Mouse (Mus musculus) heart, embryonic 15.5 days (tissue): ENCODE measurements around the gene Klhdc8b. TPM values are rescaled to one million over a fixed set of nuclear protein-coding genes. Genes with fewer than 3 reads are reported as not detected.

Experiments used
- ATAC-seq: fragments of 200-750 bp; cut with Nextera tagmentation; replicated peaks from 2 replicates; pipeline ENCODE4 v1.8.0; 2017; ENCODE audit warnings: low read depth, moderate TSS enrichment; ENCODE audit not compliant: insufficient number of reproducible peaks, insufficient read depth, low FRiP score
- H3K27ac ChIP-seq: fragments of 300-500 bp; sonication (generic); 2 replicates; pipeline ENCODE4 v1.5.1; 2015; ENCODE audit warnings: mild to moderate bottlenecking, inconsistent platforms
- H3K27me3 ChIP-seq: fragments of 300-500 bp; sonication (generic); 2 replicates; pipeline ENCODE4 v1.6.1; 2015; ENCODE audit warnings: inconsistent platforms
- H3K36me3 ChIP-seq: fragments of 300-500 bp; sonication (generic); 2 replicates; pipeline ENCODE4 v1.6.1; 2015; ENCODE audit warnings: mild to moderate bottlenecking, inconsistent platforms
- H3K4me1 ChIP-seq: fragments of 300-500 bp; sonication (generic); replicated peaks from 2 replicates; pipeline ENCODE4 v1.6.1; 2015; ENCODE audit warnings: inconsistent platforms
- H3K4me2 ChIP-seq: fragments of 300-500 bp; sonication (generic); 2 replicates; pipeline ENCODE4 v1.6.1; 2015; ENCODE audit warnings: inconsistent platforms, mild to moderate bottlenecking, moderate library complexity
- H3K4me3 ChIP-seq: fragments of 300-500 bp; sonication (generic); 2 replicates; pipeline ENCODE4 v1.5.1; 2015; ENCODE audit warnings: mild to moderate bottlenecking, inconsistent platforms
- H3K9ac ChIP-seq: fragments of 300-500 bp; sonication (generic); 2 replicates; pipeline ENCODE4 v1.6.1; 2015; ENCODE audit warnings: mild to moderate bottlenecking, inconsistent platforms
- H3K9me3 ChIP-seq: fragments of 300-500 bp; sonication (generic); replicated peaks from 2 replicates; pipeline ENCODE4 v1.6.1; 2016; ENCODE audit warnings: inconsistent platforms
- WGBS: fragments of 180-500 bp; shearing (Covaris S2); methylation state at CpG from one replicate; pipeline ENCODE4 v1.1.7; 2015; ENCODE audit warnings: mixed read lengths; 5-methylcytosine and 5-hydroxymethylcytosine counted together
- polyA plus RNA-seq: library from polyadenylated mRNA; unstranded; fragments of >200 nt; fragmentation: Nextera tagmentation; extraction: Ambion mirVana; gene quantifications from 2 replicates; pipeline ENCODE4 v1.2.1, GENCODE M21; 2015

Klhdc8b gene
- polyA plus RNA-seq, 1 experiment from 2014 or later: 95.7 TPM

DNA sequence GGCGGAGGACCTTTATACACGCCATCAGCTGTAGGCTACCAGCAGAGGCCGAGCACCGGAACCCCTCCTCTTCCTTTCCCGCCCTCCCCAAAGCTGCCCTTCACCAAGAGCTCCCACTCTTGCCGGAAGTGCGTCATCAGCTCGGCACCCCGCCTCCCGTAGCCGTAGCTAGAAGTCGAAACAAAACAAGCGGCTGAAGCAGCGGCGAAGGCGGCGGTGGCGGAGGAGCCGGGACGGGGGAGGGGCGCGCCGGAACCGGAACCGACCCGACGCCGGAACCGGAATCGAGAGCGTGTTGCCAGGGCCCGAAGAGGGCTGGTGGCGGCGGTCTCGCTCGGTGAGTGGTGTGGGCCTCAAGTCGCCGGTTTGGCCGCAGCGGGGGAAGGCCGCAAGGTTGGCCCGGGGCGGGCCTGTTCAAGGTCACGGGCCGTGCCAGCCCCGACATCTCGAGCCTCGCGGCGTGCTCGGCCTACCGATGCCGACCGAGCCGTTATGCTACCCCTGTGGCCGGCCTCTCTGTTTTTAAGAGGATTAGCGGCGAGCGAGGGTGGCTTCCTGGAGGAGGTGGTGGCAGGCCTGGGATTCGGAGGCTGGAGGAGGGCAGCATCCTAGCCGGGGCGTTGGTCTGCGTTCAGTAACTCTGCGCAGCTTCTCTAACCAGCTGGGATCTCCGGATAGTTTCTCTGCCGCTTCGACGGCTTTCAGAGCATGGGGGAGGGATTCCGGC lies 29.3 kb upstream of the Klhdc8b start, which contains the start of gene Usp19:
TSS of gene Usp19 (plus strand) at position 44 of the 727 bp plus-strand sequence.
- WGBS: under 1% methylated on average over 69 of the region's 69 CpGs
- peak within 1 kb of the TSS; percentile 97 for H3K4me3 ChIP-seq
- ATAC-seq: peak; percentile 92

DNA sequence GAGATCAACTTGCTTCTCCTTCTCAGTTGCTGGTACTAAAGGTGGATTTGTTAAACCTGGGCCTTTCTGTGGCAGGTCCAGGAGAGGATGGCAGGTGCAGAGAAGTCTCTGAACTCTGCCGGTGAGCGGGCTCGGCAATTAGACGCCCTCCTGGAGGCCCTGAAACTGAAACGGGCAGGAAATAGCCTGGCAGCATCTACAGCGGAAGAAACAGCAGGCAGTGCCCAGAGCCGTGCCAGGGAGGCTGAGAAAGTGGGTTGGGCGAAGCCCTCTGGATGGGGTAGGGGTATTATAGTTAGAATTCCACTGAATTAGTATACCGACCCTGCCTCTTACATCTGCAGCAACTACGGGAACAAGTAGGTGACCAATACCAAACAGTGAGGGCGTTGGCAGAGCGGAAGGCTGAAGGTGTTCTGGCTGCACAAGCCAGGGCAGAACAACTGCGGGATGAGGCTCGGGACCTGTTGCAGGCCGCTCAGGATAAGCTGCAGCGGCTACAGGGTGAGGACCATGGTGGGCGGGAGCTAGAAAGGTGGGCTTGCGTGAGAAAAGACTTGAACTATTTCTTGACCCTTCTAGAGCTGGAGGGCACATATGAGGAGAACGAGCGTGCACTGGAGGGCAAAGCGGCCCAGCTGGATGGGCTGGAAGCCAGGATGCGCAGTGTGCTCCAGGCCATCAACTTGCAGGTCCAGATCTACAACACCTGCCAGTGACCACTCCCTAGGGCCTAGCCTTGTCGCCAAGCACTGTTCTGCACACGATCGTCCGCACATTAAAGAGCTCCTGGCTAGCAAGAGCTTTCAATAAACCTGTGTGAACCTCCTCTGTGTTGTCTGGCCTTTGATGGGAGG lies 28.5 kb upstream of the Klhdc8b start:
- ATAC-seq: no peak
- peaks cover 79% of the 10 kb centered on the region for H3K36me3 ChIP-seq

More for the DNA sequence above, 29.3 kb upstream of the Klhdc8b start, which contains the start of gene Usp19:
- Histone ChIP-seq H3K36me3 (peaks cover 79% of the 10 kb centered on the region), H3K4me2 (peak within 1 kb of the TSS; percentile 74), H3K9me3 (no peaks in the 10 kb centered on the region), H3K27ac (peak within 1 kb of the TSS; percentile 99), H3K27me3 (no peaks in the 10 kb centered on the region), H3K9ac (peak within 1 kb of the TSS; percentile 98), H3K4me1 (peaks cover 22% of the 10 kb centered on the region)

DNA sequence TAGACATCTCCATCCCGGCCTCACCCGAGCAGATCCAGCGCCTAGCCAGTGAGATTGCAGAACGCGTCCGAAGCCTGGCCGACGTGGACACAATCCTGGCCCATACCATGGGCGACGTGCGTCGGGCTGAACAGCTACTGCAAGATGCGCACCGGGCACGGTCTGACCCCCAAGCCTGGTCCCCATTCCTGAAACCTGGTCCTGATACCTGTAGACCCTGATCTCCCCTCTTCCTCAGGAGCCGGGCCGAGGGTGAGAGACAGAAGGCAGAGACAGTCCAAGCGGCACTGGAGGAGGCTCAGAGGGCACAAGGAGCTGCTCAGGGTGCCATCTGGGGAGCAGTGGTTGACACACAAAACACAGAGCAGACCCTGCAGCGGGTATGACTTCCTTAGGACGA lies 27.8 kb upstream of the Klhdc8b start:
- H3K9ac ChIP-seq: no peak overlapping the region
- peaks cover 22% of the 10 kb centered on the region for H3K4me1 ChIP-seq
- H3K27me3 ChIP-seq: no peaks in the 10 kb centered on the region
- ATAC-seq: no peak
- no peaks in the 10 kb centered on the region for H3K9me3 ChIP-seq
- H3K27ac ChIP-seq: peak overlapping the region; percentile 99
- WGBS: 94% methylated on average over 20 of the region's 20 CpGs
- peaks cover 77% of the 10 kb centered on the region for H3K36me3 ChIP-seq
- no peak overlapping the region for H3K4me3 ChIP-seq
- H3K4me2 ChIP-seq: no peak overlapping the region

More for the DNA sequence above, 28.5 kb upstream of the Klhdc8b start:
- Histone ChIP-seq H3K27me3 (no peaks in the 10 kb centered on the region), H3K9me3 (no peaks in the 10 kb centered on the region), H3K4me2 (peak overlapping the region; percentile 74), H3K4me1 (peaks cover 22% of the 10 kb centered on the region), H3K4me3 (peak overlapping the region; percentile 97), H3K9ac (peak overlapping the region; percentile 98), H3K27ac (peak overlapping the region; percentile 99)
- WGBS: 66% methylated on average over 26 of the region's 26 CpGs

DNA sequence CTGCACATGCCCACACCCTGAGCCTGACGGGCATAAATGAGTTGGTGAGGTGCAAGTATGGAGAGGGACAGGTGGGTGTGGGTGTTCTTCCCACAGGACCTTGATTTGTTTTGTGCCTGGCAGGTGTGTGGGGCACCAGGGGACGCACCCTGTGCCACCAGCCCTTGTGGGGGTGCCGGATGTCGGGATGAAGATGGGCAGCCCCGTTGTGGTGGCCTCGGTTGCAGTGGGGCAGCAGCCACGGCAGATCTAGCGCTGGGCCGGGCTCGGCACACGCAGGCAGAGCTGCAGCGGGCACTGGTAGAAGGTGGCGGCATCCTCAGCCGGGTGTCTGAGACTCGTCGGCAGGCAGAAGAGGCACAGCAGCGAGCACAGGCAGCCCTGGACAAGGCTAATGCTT lies 27.0 kb upstream of the Klhdc8b start:
- Histone ChIP-seq H3K4me2 (no peak overlapping the region), H3K9me3 (no peaks in the 10 kb centered on the region), H3K36me3 (peaks cover 77% of the 10 kb centered on the region), H3K27me3 (no peaks in the 10 kb centered on the region), H3K9ac (no peak overlapping the region), H3K4me3 (no peak overlapping the region), H3K27ac (no peak overlapping the region), H3K4me1 (peaks cover 22% of the 10 kb centered on the region)
- ATAC-seq: no peak
- WGBS: 92% methylated on average over 17 of the region's 17 CpGs

DNA sequence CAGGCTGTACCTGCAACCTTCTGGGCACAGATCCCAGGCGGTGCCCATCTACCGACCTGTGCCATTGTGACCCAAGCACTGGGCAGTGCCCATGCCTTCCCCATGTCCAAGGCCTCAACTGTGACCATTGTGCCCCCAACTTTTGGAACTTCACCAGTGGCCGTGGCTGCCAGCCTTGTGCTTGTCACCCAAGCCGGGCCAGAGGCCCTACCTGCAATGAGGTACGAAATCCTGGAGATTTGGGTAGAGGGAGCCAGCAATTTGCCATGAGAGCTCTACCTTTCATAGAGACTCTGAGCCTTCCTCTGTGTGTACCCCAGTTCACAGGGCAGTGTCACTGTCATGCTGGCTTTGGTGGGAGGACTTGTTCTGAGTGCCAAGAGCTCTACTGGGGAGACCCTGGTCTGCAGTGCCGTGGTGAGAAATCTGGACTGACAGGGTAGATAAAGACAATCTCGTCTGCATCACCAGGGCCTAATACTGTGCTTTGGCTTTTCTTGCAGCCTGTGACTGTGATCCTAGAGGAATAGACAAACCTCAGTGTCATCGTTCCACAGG lies 25.7 kb upstream of the Klhdc8b start:
- no peak overlapping the region for H3K4me2 ChIP-seq
- H3K9me3 ChIP-seq: no peaks in the 10 kb centered on the region
- H3K36me3 ChIP-seq: peaks cover 78% of the 10 kb centered on the region
- H3K4me1 ChIP-seq: peaks cover 21% of the 10 kb centered on the region
- no peaks in the 10 kb centered on the region for H3K27me3 ChIP-seq
- H3K27ac ChIP-seq: no peak overlapping the region
- H3K4me3 ChIP-seq: no peak overlapping the region
- no peak for ATAC-seq
- WGBS: 93% methylated on average over 8 of the region's 8 CpGs
- no peak overlapping the region for H3K9ac ChIP-seq

DNA sequence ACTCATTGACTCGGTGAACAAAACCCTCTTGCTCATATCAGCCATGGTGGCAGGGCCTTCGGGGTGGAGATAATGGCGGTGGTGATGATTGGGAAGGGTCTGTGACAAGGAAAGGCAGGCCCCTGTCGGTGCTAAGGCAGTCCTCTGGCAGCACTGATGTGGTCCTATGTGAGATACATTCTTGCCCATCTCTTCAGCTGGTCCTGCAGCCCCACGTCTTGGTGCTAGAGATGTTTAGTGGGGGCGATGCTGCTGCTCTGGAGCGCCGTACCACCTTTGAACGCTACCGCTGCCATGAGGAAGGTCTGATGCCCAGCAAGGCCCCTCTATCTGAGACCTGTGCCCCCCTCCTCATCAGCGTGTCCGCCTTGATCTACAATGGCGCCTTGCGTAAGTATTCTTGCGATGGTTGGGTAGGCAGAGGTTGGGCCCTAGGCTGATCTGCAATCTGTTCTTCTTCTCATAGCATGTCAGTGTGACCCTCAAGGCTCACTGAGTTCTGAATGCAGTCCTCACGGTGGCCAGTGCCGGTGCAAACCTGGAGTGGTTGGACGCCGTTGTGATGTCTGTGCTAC lies 24.0 kb upstream of the Klhdc8b start:
- ATAC-seq: no peak
- peaks cover 30% of the 10 kb centered on the region for H3K4me1 ChIP-seq
- no peak overlapping the region for H3K4me2 ChIP-seq
- peaks cover 82% of the 10 kb centered on the region for H3K36me3 ChIP-seq
- no peaks in the 10 kb centered on the region for H3K27me3 ChIP-seq
- H3K4me3 ChIP-seq: no peak overlapping the region
- no peak overlapping the region for H3K27ac ChIP-seq
- no peak overlapping the region for H3K9ac ChIP-seq
- 92% methylated on average over 19 of the region's 19 CpGs for WGBS
- H3K9me3 ChIP-seq: no peaks in the 10 kb centered on the region

DNA sequence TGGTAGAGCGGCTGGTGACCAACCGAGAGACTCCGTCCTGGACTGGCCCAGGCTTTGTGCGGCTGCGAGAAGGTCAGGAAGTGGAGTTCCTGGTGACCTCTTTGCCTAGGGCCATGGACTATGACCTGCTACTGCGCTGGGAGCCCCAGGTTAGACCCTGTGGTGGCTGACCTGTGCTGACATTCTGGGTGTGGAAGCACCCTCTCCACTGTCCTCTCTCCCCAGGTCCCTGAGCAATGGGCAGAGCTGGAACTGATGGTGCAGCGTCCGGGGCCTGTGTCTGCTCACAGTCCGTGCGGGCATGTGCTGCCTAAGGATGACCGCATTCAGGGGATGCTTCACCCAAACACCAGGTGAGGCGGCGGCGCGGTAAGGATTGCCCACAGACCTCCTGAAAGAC lies 22.6 kb upstream of the Klhdc8b start:
- Histone ChIP-seq H3K27me3 (no peaks in the 10 kb centered on the region), H3K27ac (no peak overlapping the region), H3K9ac (no peak overlapping the region), H3K4me3 (no peak overlapping the region), H3K4me1 (peaks cover 34% of the 10 kb centered on the region), H3K36me3 (peaks cover 72% of the 10 kb centered on the region), H3K9me3 (no peaks in the 10 kb centered on the region), H3K4me2 (no peak overlapping the region)
- WGBS: 91% methylated on average over 15 of the region's 15 CpGs
- ATAC-seq: no peak

DNA sequence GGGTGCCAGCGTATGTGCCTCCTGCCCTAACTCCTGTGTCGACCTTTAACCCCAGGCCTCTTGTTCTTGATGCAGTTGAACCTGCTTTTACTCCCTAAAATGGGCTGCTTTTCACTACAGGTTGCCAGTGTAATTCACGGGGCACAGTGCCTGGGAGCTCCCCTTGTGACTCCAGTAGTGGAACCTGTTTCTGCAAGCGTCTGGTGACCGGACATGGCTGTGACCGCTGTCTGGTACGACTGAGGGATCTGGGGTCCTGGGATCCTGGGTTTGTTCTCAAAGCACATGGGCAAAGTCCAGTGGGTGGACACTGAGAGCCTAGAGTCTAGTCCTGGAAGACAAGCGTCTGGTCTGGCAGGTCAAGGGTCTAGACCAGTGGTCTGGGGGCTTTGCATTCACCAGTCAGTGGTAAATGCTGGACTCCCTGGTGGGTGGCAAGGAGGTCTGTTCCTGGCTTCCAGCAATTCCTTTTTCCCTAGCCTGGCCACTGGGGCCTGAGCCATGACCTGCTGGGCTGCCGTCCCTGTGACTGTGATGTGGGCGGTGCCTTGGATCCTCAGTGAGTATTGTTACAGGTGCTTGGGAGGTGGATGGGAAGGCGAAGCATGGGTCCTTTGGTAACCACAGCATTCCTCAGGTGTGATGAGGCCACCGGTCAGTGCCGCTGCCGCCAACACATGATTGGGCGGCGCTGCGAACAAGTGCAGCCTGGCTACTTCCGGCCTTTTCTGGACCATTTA lies 21.8 kb upstream of the Klhdc8b start:
- Histone ChIP-seq H3K9ac (no peak overlapping the region), H3K27ac (no peak overlapping the region), H3K9me3 (no peaks in the 10 kb centered on the region), H3K4me3 (no peak overlapping the region), H3K27me3 (no peaks in the 10 kb centered on the region), H3K4me2 (no peak overlapping the region), H3K4me1 (peaks cover 36% of the 10 kb centered on the region), H3K36me3 (peaks cover 64% of the 10 kb centered on the region)
- WGBS: 94% methylated on average over 18 of the region's 18 CpGs
- ATAC-seq: no peak

DNA sequence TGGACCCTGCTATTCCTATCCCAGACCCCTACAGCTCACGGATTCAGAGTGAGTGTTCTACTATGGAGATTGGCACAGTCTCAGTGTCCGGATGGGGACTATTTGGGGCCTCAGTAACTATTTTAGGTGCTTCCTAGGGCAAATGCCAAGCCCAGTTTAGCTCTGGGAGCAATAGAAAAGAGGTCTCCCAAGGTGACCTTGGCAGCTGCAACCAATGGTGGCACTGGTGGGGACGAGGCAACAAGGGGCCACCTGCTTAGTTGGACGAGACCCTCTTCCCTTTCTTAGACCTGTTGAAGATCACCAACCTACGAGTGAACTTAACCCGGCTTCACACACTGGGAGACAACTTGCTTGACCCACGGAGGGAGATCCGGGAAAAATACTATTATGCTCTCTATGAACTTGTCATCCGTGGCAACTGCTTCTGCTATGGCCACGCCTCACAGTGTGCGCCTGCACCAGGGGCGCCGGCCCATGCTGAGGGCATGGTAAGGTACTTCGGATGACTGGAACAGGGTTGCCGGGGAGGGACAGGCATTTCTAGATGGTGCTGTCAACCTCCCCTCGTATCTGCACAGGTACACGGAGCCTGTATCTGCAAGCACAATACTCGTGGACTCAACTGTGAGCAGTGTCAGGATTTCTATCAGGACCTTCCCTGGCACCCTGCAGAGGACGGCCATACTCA lies 20.3 kb upstream of the Klhdc8b start:
- ATAC-seq: no peak
- peaks cover 48% of the 10 kb centered on the region for H3K36me3 ChIP-seq
- peak overlapping the region; percentile 88 for H3K27ac ChIP-seq
- no peak overlapping the region for H3K9ac ChIP-seq
- WGBS: 79% methylated on average over 19 of the region's 19 CpGs
- peaks cover 36% of the 10 kb centered on the region for H3K4me1 ChIP-seq
- peak overlapping the region; percentile 92 for H3K4me2 ChIP-seq
- H3K9me3 ChIP-seq: no peaks in the 10 kb centered on the region
- H3K27me3 ChIP-seq: no peaks in the 10 kb centered on the region
- peak overlapping the region; percentile 73 for H3K4me3 ChIP-seq

DNA sequence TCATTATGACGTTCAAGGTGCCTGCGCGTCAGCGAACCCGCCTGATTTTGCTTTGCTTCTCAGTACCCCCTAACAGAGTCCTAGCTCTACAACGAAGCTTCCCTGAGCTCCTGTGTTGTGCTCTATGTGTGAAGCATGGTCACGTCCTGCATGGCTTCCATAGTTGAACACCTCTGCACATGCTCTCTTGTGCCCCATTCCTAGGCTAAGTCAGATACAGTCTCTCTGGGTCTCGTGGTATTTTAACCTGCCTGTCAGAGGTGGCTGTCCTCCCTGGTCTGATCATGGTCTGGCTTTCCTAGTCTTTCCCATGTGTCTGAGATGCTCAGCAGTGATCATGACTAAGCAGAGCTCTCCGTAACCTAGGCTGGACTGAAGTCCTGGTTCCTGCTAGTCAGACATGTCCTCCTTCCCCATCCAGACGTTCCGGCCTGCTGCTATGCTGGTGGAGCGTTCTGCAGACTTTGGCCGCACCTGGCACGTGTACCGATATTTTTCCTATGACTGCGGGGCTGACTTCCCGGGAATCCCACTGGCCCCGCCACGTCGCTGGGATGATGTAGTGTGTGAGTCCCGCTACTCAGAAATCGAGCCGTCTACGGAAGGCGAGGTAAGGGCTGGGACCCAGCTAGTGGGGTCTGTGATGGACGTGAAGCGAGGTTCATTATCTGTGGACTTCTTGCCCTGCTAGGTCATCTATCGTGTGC lies 19.6 kb upstream of the Klhdc8b start:
- Histone ChIP-seq H3K27ac (peak overlapping the region; percentile 88), H3K4me1 (peaks cover 36% of the 10 kb centered on the region), H3K36me3 (peaks cover 41% of the 10 kb centered on the region), H3K9me3 (no peaks in the 10 kb centered on the region), H3K4me2 (peak overlapping the region; percentile 92), H3K9ac (peak overlapping the region; percentile 78), H3K27me3 (no peaks in the 10 kb centered on the region), H3K4me3 (peak overlapping the region; percentile 73)
- WGBS: 82% methylated on average over 28 of the region's 28 CpGs
- ATAC-seq: no peak
